Mouse (Mus musculus) lung, adult 10 weeks (tissue): ENCODE data around the gene Asl. TPM values are rescaled to one million over a fixed set of nuclear protein-coding genes. Genes with fewer than 3 reads are reported as not detected.

Experiments
- polyA plus RNA-seq: library from polyadenylated mRNA; stranded (reverse); fragments of 350-450 nt; fragmentation: Illumina TruSeq; extraction: RNeasy Lipid Tissue Mini Kit (QIAGEN cat#74804); gene quantifications from one replicate; pipeline ENCODE4 v1.2.3, GENCODE M21; 2014; ENCODE audit warnings: low read depth, low replicate concordance; ENCODE audit not compliant: insufficient read depth

The Asl gene
- polyA plus RNA-seq: 23.1 TPM

GRCm38 (mm10) chr5:130029142-130029897 is at the start of gene Asl, which contains the start of gene Crcp:
Asl (minus strand) TSS chr5:130029247.
Crcp (plus strand) TSS chr5:130029290.

GRCm38 (mm10) chr5:130073026-130073425 is 44.0 kb upstream of the Asl start, which contains the start of gene Tpst1:
Tpst1 (plus strand) TSS chr5:130073326.

GRCm38 (mm10) chr5:130002301-130003146 is 26.5 kb downstream of the Asl start, which contains the start of gene Gusb:
Gusb (minus strand) TSS chr5:130003049.

Other genes starting within 250 kb of the Asl start
- gene Psph, start 241.8 kb downstream of the Asl start, polyA plus RNA-seq: 8.2 TPM
- 17.3 TPM for gene Sumf2, start 182.3 kb downstream of the Asl start, polyA plus RNA-seq
- gene Chchd2, start 141.8 kb downstream of the Asl start, polyA plus RNA-seq: 620 TPM
- 1.7 TPM for gene Zbed5, start 133.5 kb downstream of the Asl start, polyA plus RNA-seq
- gene Phkg1, start 130.7 kb downstream of the Asl start, polyA plus RNA-seq: 2.7 TPM
- 3.7 TPM for gene Nupr1l, start 120.7 kb downstream of the Asl start, polyA plus RNA-seq
- 12.8 TPM for gene Vkorc1l1, start 87.3 kb downstream of the Asl start, polyA plus RNA-seq
- gene Gusb, start 26.2 kb downstream of the Asl start, polyA plus RNA-seq: 32.9 TPM
- gene Crcp, start within 50 bp of the Asl start, polyA plus RNA-seq: 22.0 TPM
- 32.2 TPM for gene Tpst1, start 44.1 kb upstream of the Asl start, polyA plus RNA-seq
- gene Kctd7, start 115.6 kb upstream of the Asl start, polyA plus RNA-seq: 3.9 TPM
- 27.9 TPM for gene Rabgef1, start 142.6 kb upstream of the Asl start, polyA plus RNA-seq
- gene Tmem248, start 187.8 kb upstream of the Asl start, polyA plus RNA-seq: 30.1 TPM
- 112 TPM for gene Sbds, start 226.3 kb upstream of the Asl start, polyA plus RNA-seq
- gene Tyw1, start 226.4 kb upstream of the Asl start, polyA plus RNA-seq: 7.1 TPM